Mouse (Mus musculus) limb, embryonic 13.5 days (tissue): ENCODE measurements around the gene Spz1. TPM values are rescaled to one million over a fixed set of nuclear protein-coding genes. Genes with fewer than 3 reads are reported as not detected.

ENCODE experiments used
- polyA plus RNA-seq: library from polyadenylated mRNA; unstranded; fragments of >200 nt; fragmentation: Nextera tagmentation; extraction: Ambion mirVana; gene quantifications from 2 replicates; pipeline ENCODE4 v1.2.1, GENCODE M21; 2015

Gene Spz1
- polyA plus RNA-seq, 1 experiment from 2014 or later = not detected

Other genes with a start within 250 kb of the Spz1 start
- 16.1 and 16.9 TPM in 2 replicates for gene Dhfr, start 221.4 kb downstream of the Spz1 start, polyA plus RNA-seq
- gene Msh3, start 221.2 kb downstream of the Spz1 start, polyA plus RNA-seq = 31.9 and 32.2 TPM in 2 replicates
- 0.09 and 0.13 TPM in 2 replicates for gene Ankrd34b, start 150.3 kb downstream of the Spz1 start, polyA plus RNA-seq
- gene Fam151b, start 92.2 kb downstream of the Spz1 start, polyA plus RNA-seq = 0.36 and 0.37 TPM in 2 replicates
- gene Zfyve16, start 45.3 kb downstream of the Spz1 start, polyA plus RNA-seq = 13.5 and 13.7 TPM in 2 replicates
- 7.8 and 10.5 TPM in 2 replicates for gene Serinc5, start 34.9 kb upstream of the Spz1 start, polyA plus RNA-seq
- 22.9 and 33.4 TPM in 2 replicates for gene Thbs4, start 218.6 kb upstream of the Spz1 start, polyA plus RNA-seq